ENCODE assay signal across 8 mouse cellular contexts in genomic region chr8:71312700-71313099, GRCm38 (mm10). TPM values are rescaled to one million over a fixed set of nuclear protein-coding genes. Genes with fewer than 3 reads are reported as not detected.
DNase-seq lines count a peak whose midpoint lies in the region; ATAC-seq and TF ChIP-seq lines count a peak whose summit lies in the region.

No protein-coding gene starts in this region.

- peak; percentile 77 for DNase-seq in liver, adult 2 months (ENCODE audit: extremely low read depth, low read depth, low spot score)
- no peak for DNase-seq in liver
- peak; percentile 26 to 46 for DNase-seq in kidney, postnatal 4 days
- no peak for DNase-seq in left cerebral cortex, postnatal 36 days (ENCODE audit: low spot score in 2 of 2)

- no peaks in the 10 kb centered on the region for H3K36me3 ChIP-seq in liver, adult 2 months (ENCODE audit: control insufficient read depth, insufficient read depth, low read length)
- peaks cover 20% of the 10 kb centered on the region for H3K36me3 ChIP-seq in heart, embryonic 12.5 days

- intact Hi-C loops in left cerebral cortex, postnatal 36 days (cut with DNase I): no loop called here

- peak overlapping the region; percentile 32; the same call in 1 of the 2 replicates for H3K4me2 ChIP-seq in heart, embryonic 12.5 days

- no peaks in the 10 kb centered on the region for H3K27me3 ChIP-seq in liver, adult 2 months (ENCODE audit: control insufficient read depth, insufficient read depth, low read length)
- H3K27me3 ChIP-seq in heart, embryonic 12.5 days (replicated peaks): no peaks in the 10 kb centered on the region

- H3K4me3 ChIP-seq in liver, adult 2 months (ENCODE audit: insufficient read depth, low read depth, low read length): no peak overlapping the region
- no peak overlapping the region for H3K4me3 ChIP-seq in cortical plate, adult 2 months (ENCODE audit: insufficient read depth, low read length)
- H3K4me3 ChIP-seq in heart, embryonic 12.5 days: no peak overlapping the region
- H3K4me3 ChIP-seq in olfactory bulb, adult 2 months (ENCODE audit: insufficient read depth, low read depth, low read length): no peak overlapping the region

- ATAC-seq in heart, embryonic 12.5 days (ENCODE audit: insufficient number of reproducible peaks, low FRiP score): peak; percentile 82
- no peak for ATAC-seq in inflammation-experienced regulatory T-cells, adult 6 months

- peaks cover 31% of the 10 kb centered on the region for H3K4me1 ChIP-seq in liver, adult 2 months (ENCODE audit: control insufficient read depth, insufficient read depth, low read length)
- H3K4me1 ChIP-seq in cortical plate, adult 2 months (ENCODE audit: control insufficient read depth, insufficient read depth, low read length): peaks cover 2% of the 10 kb centered on the region; the same call in 1 of the 2 replicates
- peaks cover 64% of the 10 kb centered on the region for H3K4me1 ChIP-seq in heart, embryonic 12.5 days (replicated peaks)
- H3K4me1 ChIP-seq in olfactory bulb, adult 2 months (ENCODE audit: control insufficient read depth, insufficient read depth, low read length): peaks cover 8% of the 10 kb centered on the region; the same call in 1 of the 2 replicates

- peak overlapping the region; percentile 63 for H3K27ac ChIP-seq in liver, adult 2 months (replicated peaks; ENCODE audit: insufficient read depth, low read depth, low read length)
- 0 out of 2 replicates have a peak overlapping the region, but pooled peaks have one; percentile 45 for H3K27ac ChIP-seq in cortical plate, adult 2 months (ENCODE audit: insufficient read depth, low read length)
- H3K27ac ChIP-seq in heart, embryonic 12.5 days (ENCODE audit: poor library complexity, severe bottlenecking): peak overlapping the region; percentile 99
- 0 out of 2 replicates have a peak overlapping the region, but pooled peaks have one; percentile 29 for H3K27ac ChIP-seq in olfactory bulb, adult 2 months (ENCODE audit: insufficient read depth, low read depth, low read length)

- H3K9ac ChIP-seq in liver, adult 2 months (ENCODE audit: low read depth, low read length): no peak overlapping the region
- H3K9ac ChIP-seq in heart, embryonic 12.5 days: peak overlapping the region; percentile 28; the same call in 1 of the 2 replicates

- no peak for TF ChIP-seq POLR2A in liver, adult 2 months (IDR thresholded peaks at IDR 0.05; ENCODE audit: extremely low read depth, insufficient read depth, low read length)
- no peak for TF ChIP-seq POLR2A in cortical plate, adult 2 months (IDR thresholded peaks at IDR 0.05; ENCODE audit: extremely low read depth, insufficient read depth, low read length)
- no peak for TF ChIP-seq POLR2A in olfactory bulb, adult 2 months (IDR thresholded peaks at IDR 0.05; ENCODE audit: insufficient read depth, low read depth, low read length)

- H3K9me3 ChIP-seq in heart, embryonic 12.5 days (replicated peaks): no peaks in the 10 kb centered on the region

- 6% methylated on average over 1 of the region's 1 CpGs for WGBS in liver, adult 2 months
- 9% methylated on average over 1 of the region's 1 CpGs for WGBS in heart, embryonic 12.5 days
- WGBS in olfactory bulb, adult 2 months: 31% methylated on average over 1 of the region's 1 CpGs

- no peak for TF ChIP-seq CTCF in liver, adult 2 months (IDR thresholded peaks at IDR 0.05; ENCODE audit: low read depth, low read length)
- no peak for TF ChIP-seq CTCF in cortical plate, adult 2 months (IDR thresholded peaks at IDR 0.05; ENCODE audit: extremely low read depth, insufficient read depth, low read length)
- TF ChIP-seq CTCF in olfactory bulb, adult 2 months (IDR thresholded peaks at IDR 0.05; ENCODE audit: insufficient read depth, low read depth, low read length): no peak

- no peaks in the 10 kb centered on the region for H3K79me2 ChIP-seq in liver, adult 2 months (ENCODE audit: control insufficient read depth, insufficient read depth, low read length)

RNA-seq across cellular contexts. Expression of gene Haus8, which starts 40.0 kb away (rescaled TPM):
- total RNA-seq in liver, adult 2 months (2014; rRNA removed): 4.0 and 5.8 TPM in 2 replicates
- polyA plus RNA-seq in liver, adult 2 months (2012; rRNA removed): 2.1 and 2.8 TPM in 2 replicates
- polyA plus RNA-seq in cortical plate, adult 2 months (2012; rRNA removed): 10.2 and 10.3 TPM in 2 replicates
- polyA plus RNA-seq in heart, embryonic 12.5 days (2016; fragmentation: Nextera tagmentation; extraction: Ambion mirVana): 131 and 132 TPM in 2 replicates
- polyA plus RNA-seq in olfactory bulb, adult 2 months (2012; ENCODE audit: insufficient read depth, insufficient read length, low replicate concordance, missing spikeins): not detected in 2 replicates
- 10 to 100 TPM; 26.5 to 53.0 (median 32.5) TPM for polyA plus RNA-seq in inflammation-experienced regulatory T-cells, adult 6 months (2017; shearing (Covaris generic))
- total RNA-seq in left cerebral cortex, postnatal 36 days (2021): 10 to 100 TPM; 12.3 to 15.8 TPM

RNA-seq across cellular contexts. Expression of gene Myo9b, which starts 40.2 kb away (rescaled TPM):
- 8.6 and 12.8 TPM in 2 replicates for total RNA-seq in liver, adult 2 months (2014; rRNA removed)
- polyA plus RNA-seq in liver, adult 2 months (2012; rRNA removed): 6.6 and 7.6 TPM in 2 replicates
- polyA plus RNA-seq in cortical plate, adult 2 months (2012; rRNA removed): 28.5 and 29.8 TPM in 2 replicates
- 28.1 and 29.1 TPM in 2 replicates for polyA plus RNA-seq in heart, embryonic 12.5 days (2016; fragmentation: Nextera tagmentation; extraction: Ambion mirVana)
- polyA plus RNA-seq in olfactory bulb, adult 2 months (2012; ENCODE audit: insufficient read depth, insufficient read length, low replicate concordance, missing spikeins): 390 TPM in 1 of 2 replicates, not detected in the other
- 10 to 100 TPM; 18.3 to 20.4 (median 19.4) TPM for polyA plus RNA-seq in inflammation-experienced regulatory T-cells, adult 6 months (2017; shearing (Covaris generic))
- total RNA-seq in left cerebral cortex, postnatal 36 days (2021): 10 to 100 TPM; 24.3 to 39.4 TPM

RNA-seq across cellular contexts. Expression of gene Use1, which starts 53.9 kb away (rescaled TPM):
- total RNA-seq in liver, adult 2 months (2014; rRNA removed): 76.6 and 82.2 TPM in 2 replicates
- 60.2 and 69.9 TPM in 2 replicates for polyA plus RNA-seq in liver, adult 2 months (2012; rRNA removed)
- 181 and 187 TPM in 2 replicates for polyA plus RNA-seq in cortical plate, adult 2 months (2012; rRNA removed)
- 68.6 and 69.9 TPM in 2 replicates for polyA plus RNA-seq in heart, embryonic 12.5 days (2016; fragmentation: Nextera tagmentation; extraction: Ambion mirVana)
- not detected in 2 replicates for polyA plus RNA-seq in olfactory bulb, adult 2 months (2012; ENCODE audit: insufficient read depth, insufficient read length, low replicate concordance, missing spikeins)
- polyA plus RNA-seq in inflammation-experienced regulatory T-cells, adult 6 months (2017; shearing (Covaris generic)): 100 to 1,000 TPM; 185 to 341 (median 339) TPM
- total RNA-seq in left cerebral cortex, postnatal 36 days (2021): 100 to 1,000 TPM; 104 to 119 TPM

RNA-seq across cellular contexts. Expression of gene Ocel1, which starts 58.4 kb away (rescaled TPM):
- 8.0 and 8.1 TPM in 2 replicates for total RNA-seq in liver, adult 2 months (2014; rRNA removed)
- polyA plus RNA-seq in liver, adult 2 months (2012; rRNA removed): 9.2 and 17.1 TPM in 2 replicates
- 13.5 and 13.6 TPM in 2 replicates for polyA plus RNA-seq in cortical plate, adult 2 months (2012; rRNA removed)
- polyA plus RNA-seq in heart, embryonic 12.5 days (2016; fragmentation: Nextera tagmentation; extraction: Ambion mirVana): 5.5 and 5.7 TPM in 2 replicates
- not detected in 2 replicates for polyA plus RNA-seq in olfactory bulb, adult 2 months (2012; ENCODE audit: insufficient read depth, insufficient read length, low replicate concordance, missing spikeins)
- polyA plus RNA-seq in inflammation-experienced regulatory T-cells, adult 6 months (2017; shearing (Covaris generic)): 1 to 10 TPM; 3.3 to 4.7 (median 4.5) TPM
- 10 to 100 TPM; 15.4 to 18.1 TPM for total RNA-seq in left cerebral cortex, postnatal 36 days (2021)

Comparison
In these comparisons a context has a peak if more than half of its experiments do, and no peak if none do; other contexts are left out.
1. DNase-seq: peak in liver, adult 2 months (single experiment) and kidney, postnatal 4 days (2 of 2); none in liver (single experiment) and left cerebral cortex, postnatal 36 days (0 of 2).
2. H3K27ac ChIP-seq: peak in every context shown above with its lines; median percentile 99 in heart, embryonic 12.5 days; 63 in liver, adult 2 months; 45 in cortical plate, adult 2 months; 29 in olfactory bulb, adult 2 months.
3. RNA of gene Use1, which starts 53.9 kb away (polyA plus RNA-seq): 185 to 341 TPM in inflammation-experienced regulatory T-cells, adult 6 months, 181 to 187 TPM in cortical plate, adult 2 months, 68.6 to 69.9 TPM in heart, embryonic 12.5 days and 60.2 to 69.9 TPM in liver, adult 2 months; not detected in olfactory bulb, adult 2 months; every median in the first group is over 10 times any median in the second.